Mouse (Mus musculus) lung, postnatal 0 days (tissue): ENCODE data around the gene Rtn4rl1.

Experiments
- CTCF ChIP-seq: IDR thresholded peaks from 2 replicates; pipeline ENCODE4 v1.5.1; 2016; ENCODE audit warnings: antibody characterized with exemption, mild to moderate bottlenecking
- EP300 ChIP-seq: IDR thresholded peaks from 2 replicates; pipeline ENCODE4 v1.6.1; 2016; ENCODE audit warnings: antibody characterized with exemption, mild to moderate bottlenecking, control low read depth

DNA sequence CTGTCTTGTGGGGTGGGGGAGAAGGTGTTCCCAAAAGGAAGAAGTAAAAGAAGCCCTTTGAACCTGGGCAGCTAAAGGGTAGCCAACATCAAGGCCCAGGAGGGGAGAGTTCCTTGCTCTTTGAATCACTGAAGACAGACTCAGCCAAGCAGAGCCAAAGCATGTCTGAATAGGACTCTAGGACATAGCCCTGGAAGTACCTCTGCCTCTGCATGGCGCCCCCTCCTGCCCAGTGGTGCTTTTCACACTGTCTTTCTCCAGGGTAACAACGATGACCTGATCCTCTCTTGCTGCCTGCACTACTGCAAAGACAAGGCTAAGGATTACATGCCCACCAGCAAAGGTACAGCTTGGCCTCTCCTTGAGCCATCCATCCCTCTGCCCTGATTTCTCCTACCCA lies 34.0 kb upstream of the Rtn4rl1 start:
- TF ChIP-seq CTCF = peak; percentile 75
- no peak for TF ChIP-seq EP300
